In genomic region chr1:38992365-38992764, GRCm38 (mm10) we compare ENCODE assay signal across 18 mouse cellular contexts. TPM values are rescaled to one million over a fixed set of nuclear protein-coding genes. Genes with fewer than 3 reads are reported as not detected.
A peak's percentile ranks its signal among the peaks of the same experiment; 100 is the strongest.
DNase-seq lines count a peak whose midpoint lies in the region; TF ChIP-seq lines count a peak whose summit lies in the region.
"Had no signal": no experiment of that assay in that cellular context is flagged by ENCODE, and none has a peak within 500 bp of the region (broad histone marks: within the 10 kb centered on the region; RNA-seq: fewer than 3 reads in every experiment).

No protein-coding gene starts in this region.

- H3K27me3 ChIP-seq in cerebellum, adult 2 months (ENCODE audit: control insufficient read depth, insufficient read depth, low read length): no peaks in the 10 kb centered on the region
- H3K27me3 ChIP-seq: limb, embryonic 13.5 days; lung, embryonic 15.5 days had no signal

- no peak for TF ChIP-seq POLR2A in cerebellum, adult 2 months (IDR thresholded peaks at IDR 0.05; ENCODE audit: borderline replicate concordance, insufficient read depth, low read length)

- whole genome bisulfite sequencing in cerebellum, adult 2 months: 10% methylated on average over 3 of the region's 3 CpGs

- H3K27ac ChIP-seq in cerebellum, adult 2 months (ENCODE audit: insufficient read depth, low read length): no peak overlapping the region
- H3K27ac ChIP-seq: limb, embryonic 13.5 days; lung, embryonic 15.5 days had no signal

- H3K4me3 ChIP-seq in cerebellum, adult 2 months (replicated peaks; ENCODE audit: insufficient read depth, low read depth, low read length): no peak overlapping the region
- H3K4me3 ChIP-seq: limb, embryonic 13.5 days; lung, embryonic 15.5 days had no signal

- H3K4me1 ChIP-seq in cerebellum, adult 2 months (ENCODE audit: control insufficient read depth, insufficient read depth, low read length): peaks cover 11% of the 10 kb centered on the region

- DNase-seq in gastrocnemius, postnatal 14 days: peak; percentile 16
- DNase-seq in gastrocnemius, postnatal 4 days (ENCODE audit: low spot score in 2 of 2): no peak
- DNase-seq in left cerebral cortex, postnatal 4 days: peak; percentile 56
- no peak for DNase-seq in left cerebral cortex, adult 8-10 months (ENCODE audit: low spot score in 2 of 2)
- DNase-seq in cerebellum, adult 2 months: peak; percentile 44 to 56
- DNase-seq in kidney, postnatal 25 days: peak; percentile 74 to 75
- DNase-seq in embryo, embryonic 11 days: no peak
- no peak for DNase-seq in lung, adult 18-20 months
- DNase-seq: layer of hippocampus, postnatal 36 days; right cerebral cortex, postnatal 4 days had no signal

- intact Hi-C loops in gastrocnemius, postnatal 14 days (cut with DNase I; ENCODE audit: low total_unique reads): no loop called here
- intact Hi-C loops in left cerebral cortex, postnatal 4 days (cut with DNase I): no loop called here

- TF ChIP-seq CTCF in cerebellum, adult 2 months (IDR thresholded peaks at IDR 0.05; ENCODE audit: borderline replicate concordance, insufficient read depth, low read depth, low read length): no peak

RNA-seq across cellular contexts. Expression of gene Pdcl3, which starts 7.0 kb away (rescaled TPM):
- total RNA-seq in gastrocnemius, postnatal 14 days (2021): 10 to 100 TPM; 64.4 to 70.5 TPM
- 10 to 100 TPM; 87.1 to 93.4 TPM for total RNA-seq in gastrocnemius, postnatal 4 days (2021)
- total RNA-seq in left cerebral cortex, postnatal 4 days (2021): 10 to 100 TPM; 64.4 to 68.7 TPM
- 10 to 100 TPM; 34.3 to 37.5 (median 34.4) TPM for total RNA-seq in left cerebral cortex, adult 8-10 months (2022)
- polyA plus RNA-seq in cerebellum, adult 2 months (2012; rRNA removed): 59.8 and 65.4 TPM in 2 replicates

RNA-seq across cellular contexts. Expression of gene Nms, which starts 53.4 kb away (rescaled TPM):
- not detected for total RNA-seq in gastrocnemius, postnatal 14 days (2021)
- total RNA-seq in gastrocnemius, postnatal 4 days (2021): not detected
- not detected for total RNA-seq in left cerebral cortex, postnatal 4 days (2021)
- total RNA-seq in left cerebral cortex, adult 8-10 months (2022): not detected
- not detected in 2 replicates for polyA plus RNA-seq in cerebellum, adult 2 months (2012; rRNA removed)
- total RNA-seq: heart, postnatal 14 days; layer of hippocampus, postnatal 36 days; megakaryocyte-erythroid progenitor cell, adult 5-6 weeks; MEL had no signal
- polyA plus RNA-seq: activated CD4-positive, CD25-positive, alpha-beta regulatory T cell, adult 4 months; intestine, embryonic 14.5 days; limb, embryonic 13.5 days; lung, embryonic 15.5 days; stomach, embryonic 14.5 days had no signal

Comparison
In these comparisons a context has a peak if more than half of its experiments do, and no peak if none do; other contexts are left out.
1. DNase-seq: peak in gastrocnemius, postnatal 14 days (single experiment), left cerebral cortex, postnatal 4 days (single experiment), cerebellum, adult 2 months (2 of 2) and kidney, postnatal 25 days (2 of 2); none in gastrocnemius, postnatal 4 days (0 of 2), left cerebral cortex, adult 8-10 months (0 of 2), embryo, embryonic 11 days (single experiment) and lung, adult 18-20 months (0 of 2).